Mouse (Mus musculus) midbrain, embryonic 14.5 days (tissue): Measurements from ENCODE around the gene Hist1h2bl. TPM values are rescaled to one million over a fixed set of nuclear protein-coding genes. Genes with fewer than 3 reads are reported as not detected.
"Not testable (repeated sequence)": the region's sequence is repeated elsewhere in the genome, so short reads cannot be mapped to it uniquely, and the experiment has no call there.

Source experiments
- ATAC-seq: fragments of 200-750 bp; cut with Nextera tagmentation; 2 replicates; pipeline ENCODE4 v1.8.0; 2017; ENCODE audit warnings: moderate number of reproducible peaks, moderate library complexity; ENCODE audit not compliant: low FRiP score, low TSS enrichment
- DNase-seq: peaks from one replicate; pipeline ENCODE4 v3.0.0-alpha.2; 2015
- H3K27ac ChIP-seq: fragments of 300-500 bp; sonication (generic); replicated peaks from 2 replicates; pipeline ENCODE4 v1.5.1; 2014; ENCODE audit warnings: mild to moderate bottlenecking, low read depth, low read length, moderate library complexity
- H3K27me3 ChIP-seq: fragments of 300-500 bp; sonication (generic); 2 replicates; pipeline ENCODE4 v1.6.1; 2014; ENCODE audit warnings: low read length, control low read depth, mixed read lengths; ENCODE audit not compliant: control insufficient read depth, insufficient read depth
- H3K36me3 ChIP-seq: fragments of 300-500 bp; sonication (generic); 2 replicates; pipeline ENCODE4 v1.6.1; 2014; ENCODE audit warnings: low read length, control low read depth; ENCODE audit not compliant: control insufficient read depth, insufficient read depth
- H3K4me1 ChIP-seq: fragments of 300-500 bp; sonication (generic); 2 replicates; pipeline ENCODE4 v1.6.1; 2014; ENCODE audit warnings: mild to moderate bottlenecking, antibody characterized with exemption, low read length, control low read depth; ENCODE audit not compliant: control insufficient read depth, insufficient read depth
- H3K4me2 ChIP-seq: fragments of 300-500 bp; sonication (generic); 2 replicates; pipeline ENCODE4 v1.6.1; 2014; ENCODE audit warnings: mild to moderate bottlenecking, low read length, moderate library complexity
- H3K4me3 ChIP-seq: fragments of 300-500 bp; sonication (generic); replicated peaks from 2 replicates; pipeline ENCODE4 v1.5.1; 2014; ENCODE audit warnings: low read depth, low read length
- H3K9ac ChIP-seq: fragments of 300-500 bp; sonication (generic); replicated peaks from 2 replicates; pipeline ENCODE4 v1.6.1; 2014; ENCODE audit warnings: mild to moderate bottlenecking, low read length, moderate library complexity
- H3K9me3 ChIP-seq: fragments of 300-500 bp; sonication (generic); 2 replicates; pipeline ENCODE4 v1.6.1; 2016; ENCODE audit warnings: low read length, control low read depth, mixed read lengths; ENCODE audit not compliant: control insufficient read depth
- WGBS: fragments of 180-500 bp; shearing (Covaris S2); extraction: QIAGEN DNeasy Blood & Tissue Kit; methylation state at CpG from one replicate; pipeline ENCODE4 v1.1.7; 2014; 5-methylcytosine and 5-hydroxymethylcytosine counted together
- polyA plus RNA-seq: library from polyadenylated mRNA; unstranded; fragments of >200 nt; fragmentation: Nextera tagmentation; extraction: Ambion mirVana; gene quantifications from 2 replicates; pipeline ENCODE4 v1.2.1, GENCODE M21; 2014

Hist1h2bl gene
- polyA plus RNA-seq, 1 experiment from 2014 or later = not detected

GRCm38 (mm10) chr13:21716540-21717391, 823 bp upstream of the Hist1h2bl start:
- peak overlapping the region; percentile 89 for H3K4me2 ChIP-seq
- H3K9ac ChIP-seq = peak overlapping the region; percentile 54
- WGBS = 0% methylated on average over 9 of the region's 38 CpGs
- H3K9me3 ChIP-seq, H3K27me3 ChIP-seq, H3K36me3 ChIP-seq: not testable (repeated sequence)
- DNase-seq = peak; percentile 51
- ATAC-seq = peak; percentile 32
- H3K27ac ChIP-seq = peak overlapping the region; percentile 82
- peak overlapping the region; percentile 42 for H3K4me3 ChIP-seq
- H3K4me1 ChIP-seq = peaks cover 24% of the 10 kb centered on the region

- DNase-seq (peak; percentile 40), ATAC-seq (no peak)
- no peaks in the 10 kb centered on the region for H3K9me3 ChIP-seq
- peaks cover 24% of the 10 kb centered on the region for H3K4me1 ChIP-seq
- H3K36me3 ChIP-seq = no peaks in the 10 kb centered on the region
- peak overlapping the region; percentile 42 for H3K4me3 ChIP-seq
- peak overlapping the region; percentile 89 for H3K4me2 ChIP-seq
- no peak overlapping the region; the same call in 1 of the 2 replicates for H3K9ac ChIP-seq
- H3K27ac ChIP-seq = peak overlapping the region; percentile 6; the same call in 1 of the 2 replicates
- under 1% methylated on average over 22 of the region's 22 CpGs for WGBS
- no peaks in the 10 kb centered on the region for H3K27me3 ChIP-seq
Observed at GRCm38 (mm10) chr13:21715131-21715863, 646 bp downstream of the Hist1h2bl start.

- Histone ChIP-seq H3K27me3 (no peaks in the 10 kb centered on the region), H3K4me3 (peak overlapping the region; percentile 42), H3K27ac (no peak overlapping the region), H3K4me2 (peak overlapping the region; percentile 89), H3K4me1 (peaks cover 24% of the 10 kb centered on the region), H3K9me3 (no peaks in the 10 kb centered on the region), H3K36me3 (no peaks in the 10 kb centered on the region), H3K9ac (no peak overlapping the region; the same call in 1 of the 2 replicates)
- peak; percentile 85 for DNase-seq
- WGBS = 2% methylated on average over 7 of the region's 7 CpGs
- ATAC-seq = no peak
Observed at GRCm38 (mm10) chr13:21714725-21715124, 1.2 kb downstream of the Hist1h2bl start.

GRCm38 (mm10) chr13:21711698-21712097, 4.2 kb downstream of the Hist1h2bl start:
- no peak overlapping the region for H3K27ac ChIP-seq
- H3K9me3 ChIP-seq = no peaks in the 10 kb centered on the region
- H3K36me3 ChIP-seq = no peaks in the 10 kb centered on the region
- DNase-seq = no peak
- H3K4me2 ChIP-seq = peak overlapping the region; percentile 72
- peak overlapping the region; percentile 51 for H3K4me3 ChIP-seq
- H3K4me1 ChIP-seq = peaks cover 11% of the 10 kb centered on the region
- no peaks in the 10 kb centered on the region for H3K27me3 ChIP-seq
- ATAC-seq = no peak
- 25% methylated on average over 4 of the region's 4 CpGs for WGBS
- no peak overlapping the region; the same call in 1 of the 2 replicates for H3K9ac ChIP-seq

DNA sequence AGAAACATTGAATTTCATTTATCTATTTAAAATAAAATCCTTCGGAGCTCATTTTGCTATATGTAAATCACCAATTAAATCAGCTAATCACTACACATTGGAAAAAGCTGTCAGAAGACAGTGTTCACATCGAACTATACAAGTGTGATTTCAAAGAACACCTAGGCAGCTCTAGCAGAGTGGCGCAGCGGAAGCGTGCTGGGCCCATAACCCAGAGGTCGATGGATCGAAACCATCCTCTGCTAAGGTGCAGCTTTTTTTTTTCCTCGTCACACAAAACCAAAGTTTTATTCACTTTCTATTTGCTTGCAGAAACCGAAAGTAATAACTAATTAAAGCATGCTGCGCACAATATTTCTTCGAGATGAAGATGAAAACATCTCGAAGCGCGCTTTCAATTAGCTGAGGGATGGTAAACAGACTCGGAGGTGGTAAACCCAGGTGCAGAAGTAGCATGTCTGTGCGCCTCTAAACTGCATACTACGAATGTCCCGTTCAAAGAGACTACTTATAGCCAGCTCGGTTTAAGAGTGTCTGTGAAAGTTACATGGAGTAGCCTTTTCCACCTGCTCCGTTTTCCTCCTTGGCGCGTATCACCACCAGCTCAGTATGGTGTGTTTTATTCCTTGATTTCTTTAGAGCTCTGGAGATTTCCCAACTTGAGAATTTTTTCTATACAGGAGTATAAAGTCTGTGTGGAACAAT, 5.0 kb downstream of the Hist1h2bl start:
- peaks cover 11% of the 10 kb centered on the region for H3K4me1 ChIP-seq
- H3K36me3 ChIP-seq = no peaks in the 10 kb centered on the region
- peak overlapping the region; percentile 29; the same call in 1 of the 2 replicates for H3K9ac ChIP-seq
- ATAC-seq = peak; percentile 88
- no peaks in the 10 kb centered on the region for H3K9me3 ChIP-seq
- H3K27me3 ChIP-seq = no peaks in the 10 kb centered on the region
- H3K4me3 ChIP-seq = peak overlapping the region; percentile 51
- peak; percentile 89 for DNase-seq
- no peak overlapping the region for H3K27ac ChIP-seq
- 2% methylated on average over 22 of the region's 22 CpGs for WGBS
- H3K4me2 ChIP-seq = peak overlapping the region; percentile 72

- Histone ChIP-seq H3K9ac (peak overlapping the region; percentile 24; the same call in 1 of the 2 replicates), H3K27ac (peak overlapping the region; percentile 67), H3K4me1 (peaks cover 8% of the 10 kb centered on the region), H3K9me3 (no peaks in the 10 kb centered on the region), H3K36me3 (no peaks in the 10 kb centered on the region), H3K4me2 (peak overlapping the region; percentile 72), H3K27me3 (no peaks in the 10 kb centered on the region), H3K4me3 (peak overlapping the region; percentile 51)
- under 1% methylated on average over 32 of the region's 32 CpGs for WGBS
- ATAC-seq (peak; percentile 87), DNase-seq (peak; percentile 92)
Observed at GRCm38 (mm10) chr13:21710031-21710711, 5.8 kb downstream of the Hist1h2bl start.

DNA sequence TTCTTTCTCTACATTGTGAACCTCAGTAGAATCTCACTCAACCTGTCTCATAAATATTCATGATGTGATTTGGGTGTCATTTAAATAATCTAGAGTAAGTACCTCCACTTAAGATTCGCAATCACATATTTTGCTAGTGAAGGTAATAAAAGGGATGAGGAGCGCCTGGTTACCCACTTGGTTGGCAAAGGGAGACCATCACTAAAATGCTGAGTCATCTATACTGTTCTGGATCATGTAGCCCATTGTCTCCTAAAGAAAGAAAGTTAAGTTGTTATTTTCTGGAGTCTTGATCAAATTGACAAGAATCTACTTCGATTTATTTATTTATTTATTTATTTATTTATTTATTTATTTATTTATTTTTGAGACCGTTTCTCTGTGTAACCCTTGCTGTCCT, 9.3 kb downstream of the Hist1h2bl start:
- Histone ChIP-seq H3K27ac (no peak overlapping the region), H3K27me3 (no peaks in the 10 kb centered on the region), H3K9ac (no peak overlapping the region), H3K9me3 (no peaks in the 10 kb centered on the region), H3K4me2 (no peak overlapping the region), H3K36me3 (no peaks in the 10 kb centered on the region), H3K4me1 (peaks cover 4% of the 10 kb centered on the region; the same call in 1 of the 2 replicates), H3K4me3 (no peak overlapping the region)
- 75% methylated on average over 4 of the region's 4 CpGs for WGBS
- DNase-seq (no peak), ATAC-seq (no peak)

GRCm38 (mm10) chr13:21697811-21698210, 18.1 kb downstream of the Hist1h2bl start, which contains the start of gene Olfr1359:
Gene Olfr1359 (plus strand): TSS chr13:21698111.
- no peaks in the 10 kb centered on the region for H3K9me3 ChIP-seq
- H3K36me3 ChIP-seq = no peaks in the 10 kb centered on the region
- no peak within 1 kb of the TSS for H3K27ac ChIP-seq
- H3K4me1 ChIP-seq = no peaks in the 10 kb centered on the region
- no peak within 1 kb of the TSS for H3K4me3 ChIP-seq
- no peak for ATAC-seq
- no peak for DNase-seq
- H3K27me3 ChIP-seq = no peaks in the 10 kb centered on the region
- H3K4me2 ChIP-seq = no peak within 1 kb of the TSS
- H3K9ac ChIP-seq = no peak within 1 kb of the TSS
